Mouse (Mus musculus): Measurements from ENCODE around the gene Fat4.

Gene Fat4

GRCm38 (mm10) chr3:38938136-38938535, 51.4 kb downstream of the Fat4 start:
- H3K4me3 ChIP-seq (replicated peaks; ENCODE audit: low read length): no peak overlapping the region
- no peak for TF ChIP-seq POU5F1 (IDR thresholded peaks at IDR 0.05; ENCODE audit: borderline replicate concordance, low read length)
- TF ChIP-seq NANOG (IDR thresholded peaks at IDR 0.05; ENCODE audit: borderline replicate concordance, low read length): no peak
- no peak for TF ChIP-seq CTCF (conservative IDR thresholded peaks at IDR 0.05; ENCODE audit: low read length)

DNA sequence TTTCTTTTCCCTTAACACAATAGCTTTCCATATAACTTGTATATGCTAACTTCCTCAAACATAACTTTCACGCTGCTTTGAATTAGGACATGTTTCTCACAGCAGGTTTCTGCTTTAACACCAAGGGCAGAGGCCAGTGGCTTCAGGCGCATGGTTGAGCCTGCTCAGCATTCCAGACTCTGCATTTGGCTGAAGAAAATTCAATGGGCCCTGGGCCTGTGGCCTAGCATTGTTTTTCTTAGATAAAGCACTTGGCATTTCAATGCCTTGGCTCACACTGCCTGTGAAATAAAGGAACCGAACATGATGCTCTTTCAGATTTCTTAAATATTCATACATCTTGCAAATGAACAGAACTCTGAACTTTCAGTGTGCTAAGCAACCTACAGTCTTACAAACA, 52.8 kb downstream of the Fat4 start:
- TF ChIP-seq CTCF (conservative IDR thresholded peaks at IDR 0.05; ENCODE audit: low read length): no peak
- TF ChIP-seq POU5F1 (IDR thresholded peaks at IDR 0.05; ENCODE audit: borderline replicate concordance, low read length): no peak
- no peak for TF ChIP-seq NANOG (IDR thresholded peaks at IDR 0.05; ENCODE audit: borderline replicate concordance, low read length)
- no peaks in the 10 kb centered on the region for H3K36me3 ChIP-seq (ENCODE audit: insufficient read depth, low read length)
- H3K4me3 ChIP-seq (replicated peaks; ENCODE audit: low read length): no peak overlapping the region
- no peaks in the 10 kb centered on the region for H3K27me3 ChIP-seq (ENCODE audit: insufficient read depth, low read length)
- no peaks in the 10 kb centered on the region for H3K9me3 ChIP-seq (ENCODE audit: low read length)
- no peaks in the 10 kb centered on the region for H3K4me1 ChIP-seq (replicated peaks; ENCODE audit: low read depth, low read length)

More at GRCm38 (mm10) chr3:38938136-38938535, 51.4 kb downstream of the Fat4 start:
- H3K4me1 ChIP-seq (replicated peaks; ENCODE audit: low read depth, low read length): no peaks in the 10 kb centered on the region
- H3K27me3 ChIP-seq (ENCODE audit: insufficient read depth, low read length): no peaks in the 10 kb centered on the region
- no peaks in the 10 kb centered on the region for H3K36me3 ChIP-seq (ENCODE audit: insufficient read depth, low read length)
- no peaks in the 10 kb centered on the region for H3K9me3 ChIP-seq (ENCODE audit: low read length)

DNA sequence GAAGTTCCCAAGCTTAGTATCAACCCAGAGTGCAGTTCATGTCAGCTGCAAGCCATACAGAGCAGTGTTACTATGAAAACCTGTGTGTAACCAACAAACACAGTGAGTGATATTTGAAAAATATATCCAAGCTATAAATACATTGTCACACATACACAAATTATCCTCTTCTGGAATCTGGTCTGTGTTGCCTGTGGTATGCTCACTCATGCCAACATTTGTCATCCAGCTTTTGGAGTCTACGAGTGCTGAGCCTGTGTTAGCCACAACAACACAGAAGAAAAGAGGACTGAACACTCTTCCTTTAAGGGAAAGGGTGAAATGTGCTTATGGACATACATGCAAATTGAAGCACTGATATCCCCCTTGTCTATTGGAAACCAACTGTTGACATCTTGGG, 53.6 kb downstream of the Fat4 start:
- no peaks in the 10 kb centered on the region for H3K36me3 ChIP-seq (ENCODE audit: insufficient read depth, low read length)
- no peak for TF ChIP-seq POU5F1 (IDR thresholded peaks at IDR 0.05; ENCODE audit: borderline replicate concordance, low read length)
- TF ChIP-seq CTCF (conservative IDR thresholded peaks at IDR 0.05; ENCODE audit: low read length): no peak
- TF ChIP-seq NANOG (IDR thresholded peaks at IDR 0.05; ENCODE audit: borderline replicate concordance, low read length): no peak
- H3K27me3 ChIP-seq (ENCODE audit: insufficient read depth, low read length): no peaks in the 10 kb centered on the region
- no peak overlapping the region for H3K4me3 ChIP-seq (replicated peaks; ENCODE audit: low read length)
- H3K9me3 ChIP-seq (ENCODE audit: low read length): no peaks in the 10 kb centered on the region
- no peaks in the 10 kb centered on the region for H3K4me1 ChIP-seq (replicated peaks; ENCODE audit: low read depth, low read length)

DNA sequence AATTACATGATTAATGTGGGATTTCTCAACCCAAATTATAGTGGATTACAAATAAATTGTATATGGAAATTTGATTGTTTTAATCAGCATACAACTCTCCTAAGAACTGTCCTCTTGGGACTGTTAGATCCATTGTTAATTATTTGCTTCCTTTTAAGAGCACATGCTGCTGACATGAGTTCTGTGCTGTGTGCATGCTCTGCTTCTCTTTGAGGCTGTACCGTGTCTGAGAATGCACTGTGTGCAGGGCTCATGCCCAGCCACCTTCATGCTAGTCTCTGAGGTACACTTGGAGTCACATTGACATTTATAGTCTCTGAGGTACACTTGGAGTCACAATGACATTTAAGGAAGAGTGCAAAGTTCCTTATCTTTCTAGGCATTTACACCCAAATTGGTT, 58.4 kb downstream of the Fat4 start:
- Histone ChIP-seq H3K4me1 (replicated peaks; ENCODE audit: low read depth, low read length) (no peaks in the 10 kb centered on the region), H3K36me3 (ENCODE audit: insufficient read depth, low read length) (no peaks in the 10 kb centered on the region), H3K4me3 (replicated peaks; ENCODE audit: low read length) (no peak overlapping the region), H3K27me3 (ENCODE audit: insufficient read depth, low read length) (no peaks in the 10 kb centered on the region), H3K9me3 (ENCODE audit: low read length) (no peaks in the 10 kb centered on the region)
- TF ChIP-seq POU5F1 (IDR thresholded peaks at IDR 0.05; ENCODE audit: borderline replicate concordance, low read length): no peak
- TF ChIP-seq CTCF (conservative IDR thresholded peaks at IDR 0.05; ENCODE audit: low read length): no peak
- no peak for TF ChIP-seq NANOG (IDR thresholded peaks at IDR 0.05; ENCODE audit: borderline replicate concordance, low read length)

DNA sequence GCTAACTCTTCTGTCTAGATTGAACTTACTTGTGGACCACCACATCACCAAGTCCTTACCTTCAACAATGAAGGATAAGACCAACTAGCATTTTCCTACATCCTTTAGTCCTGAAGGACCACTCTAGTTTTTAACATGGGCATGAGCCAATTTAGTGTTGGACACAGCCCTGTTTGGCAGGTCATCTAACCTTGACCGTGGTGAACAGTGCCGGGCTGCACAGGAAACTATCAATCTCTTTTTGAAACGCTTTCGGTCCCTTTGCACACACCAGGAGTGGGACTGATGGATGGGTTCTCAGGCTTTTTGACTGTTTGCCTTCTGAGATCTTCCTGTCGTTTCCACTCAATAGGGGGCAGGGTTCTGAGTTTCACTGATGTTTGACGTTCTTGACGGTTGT, 61.0 kb downstream of the Fat4 start:
- Histone ChIP-seq H3K4me3 (replicated peaks; ENCODE audit: low read length) (no peak overlapping the region), H3K9me3 (ENCODE audit: low read length) (no peaks in the 10 kb centered on the region), H3K36me3 (ENCODE audit: insufficient read depth, low read length) (no peaks in the 10 kb centered on the region), H3K4me1 (replicated peaks; ENCODE audit: low read depth, low read length) (no peaks in the 10 kb centered on the region), H3K27me3 (ENCODE audit: insufficient read depth, low read length) (no peaks in the 10 kb centered on the region)
- no peak for TF ChIP-seq CTCF (conservative IDR thresholded peaks at IDR 0.05; ENCODE audit: low read length)
- no peak for TF ChIP-seq POU5F1 (IDR thresholded peaks at IDR 0.05; ENCODE audit: borderline replicate concordance, low read length)
- no peak for TF ChIP-seq NANOG (IDR thresholded peaks at IDR 0.05; ENCODE audit: borderline replicate concordance, low read length)

- no peaks in the 10 kb centered on the region for H3K36me3 ChIP-seq (ENCODE audit: insufficient read depth, low read length)
- no peaks in the 10 kb centered on the region for H3K27me3 ChIP-seq (ENCODE audit: insufficient read depth, low read length)
- H3K4me1 ChIP-seq (replicated peaks; ENCODE audit: low read depth, low read length): no peaks in the 10 kb centered on the region
- H3K9me3 ChIP-seq (ENCODE audit: low read length): no peaks in the 10 kb centered on the region
- no peak overlapping the region for H3K4me3 ChIP-seq (replicated peaks; ENCODE audit: low read length)
- no peak for TF ChIP-seq POU5F1 (IDR thresholded peaks at IDR 0.05; ENCODE audit: borderline replicate concordance, low read length)
- TF ChIP-seq CTCF (conservative IDR thresholded peaks at IDR 0.05; ENCODE audit: low read length): no peak
- TF ChIP-seq NANOG (IDR thresholded peaks at IDR 0.05; ENCODE audit: borderline replicate concordance, low read length): no peak
Measured at GRCm38 (mm10) chr3:38952602-38953001, 65.9 kb downstream of the Fat4 start.

DNA sequence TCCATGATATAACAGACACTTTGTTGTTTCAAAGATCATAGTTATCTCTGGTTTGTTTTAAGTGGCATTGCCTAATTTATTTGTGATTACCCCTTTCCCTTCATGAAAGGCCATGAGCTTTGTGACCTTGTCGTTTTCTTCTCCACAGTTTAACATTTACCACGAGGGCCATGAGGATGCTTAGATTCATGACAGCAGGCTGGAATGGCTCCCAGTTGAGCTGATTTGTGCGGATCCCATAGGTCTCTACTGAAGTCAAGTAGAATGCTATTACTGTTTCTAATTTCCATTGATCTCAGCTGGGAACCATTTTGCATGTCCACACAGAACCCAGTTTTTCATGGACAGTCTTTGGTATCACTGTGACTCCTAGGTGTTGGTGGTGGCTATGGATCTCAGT, 67.5 kb downstream of the Fat4 start:
- H3K4me3 ChIP-seq (replicated peaks; ENCODE audit: low read length): no peak overlapping the region
- no peaks in the 10 kb centered on the region for H3K9me3 ChIP-seq (ENCODE audit: low read length)
- no peaks in the 10 kb centered on the region for H3K4me1 ChIP-seq (replicated peaks; ENCODE audit: low read depth, low read length)
- H3K36me3 ChIP-seq (ENCODE audit: insufficient read depth, low read length): no peaks in the 10 kb centered on the region
- TF ChIP-seq NANOG (IDR thresholded peaks at IDR 0.05; ENCODE audit: borderline replicate concordance, low read length) (no peak), POU5F1 (IDR thresholded peaks at IDR 0.05; ENCODE audit: borderline replicate concordance, low read length) (no peak), CTCF (conservative IDR thresholded peaks at IDR 0.05; ENCODE audit: low read length) (no peak)
- no peaks in the 10 kb centered on the region for H3K27me3 ChIP-seq (ENCODE audit: insufficient read depth, low read length)

DNA sequence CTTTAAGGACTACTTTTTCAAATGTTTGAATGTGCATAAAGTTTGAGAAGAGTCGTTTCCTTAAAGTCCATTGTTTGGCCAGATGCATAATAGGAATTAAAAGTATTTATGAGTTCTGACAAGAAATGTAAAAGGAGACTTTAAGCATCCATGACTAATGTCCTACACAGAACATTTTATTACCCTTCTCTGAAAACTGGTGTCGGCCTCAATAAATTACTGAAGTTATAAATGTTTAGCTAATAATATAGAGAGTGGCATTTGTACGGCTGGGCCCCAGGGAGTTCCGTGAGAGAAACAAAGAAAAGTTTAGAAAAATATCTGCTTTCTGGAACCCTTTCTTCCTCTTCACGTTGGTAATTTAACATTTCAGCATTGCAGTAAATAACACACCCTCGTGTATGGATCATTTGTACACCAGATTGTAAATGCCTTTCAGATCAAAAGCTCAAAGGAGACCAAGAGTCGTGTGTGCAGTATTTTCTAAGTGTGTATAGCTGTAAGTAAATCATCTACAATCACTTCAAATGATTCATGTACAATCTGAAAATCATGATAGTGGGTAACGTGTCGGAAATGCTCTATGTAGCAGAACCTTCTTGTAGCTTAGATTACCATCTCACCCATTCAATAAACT, 69.4 kb downstream of the Fat4 start:
- Histone ChIP-seq H3K36me3 (ENCODE audit: insufficient read depth, low read length) (no peaks in the 10 kb centered on the region), H3K9me3 (ENCODE audit: low read length) (no peaks in the 10 kb centered on the region), H3K4me1 (replicated peaks; ENCODE audit: low read depth, low read length) (no peaks in the 10 kb centered on the region), H3K4me3 (replicated peaks; ENCODE audit: low read length) (no peak overlapping the region), H3K27me3 (ENCODE audit: insufficient read depth, low read length) (no peaks in the 10 kb centered on the region)
- TF ChIP-seq POU5F1 (IDR thresholded peaks at IDR 0.05; ENCODE audit: borderline replicate concordance, low read length): no peak
- TF ChIP-seq NANOG (IDR thresholded peaks at IDR 0.05; ENCODE audit: borderline replicate concordance, low read length): no peak
- TF ChIP-seq CTCF (conservative IDR thresholded peaks at IDR 0.05; ENCODE audit: low read length): no peak

GRCm38 (mm10) chr3:38957186-38957585, 70.4 kb downstream of the Fat4 start:
- Histone ChIP-seq H3K4me1 (replicated peaks; ENCODE audit: low read depth, low read length) (no peaks in the 10 kb centered on the region), H3K36me3 (ENCODE audit: insufficient read depth, low read length) (no peaks in the 10 kb centered on the region), H3K9me3 (ENCODE audit: low read length) (no peaks in the 10 kb centered on the region), H3K4me3 (replicated peaks; ENCODE audit: low read length) (no peak overlapping the region), H3K27me3 (ENCODE audit: insufficient read depth, low read length) (no peaks in the 10 kb centered on the region)
- TF ChIP-seq POU5F1 (IDR thresholded peaks at IDR 0.05; ENCODE audit: borderline replicate concordance, low read length): no peak
- TF ChIP-seq NANOG (IDR thresholded peaks at IDR 0.05; ENCODE audit: borderline replicate concordance, low read length): no peak
- TF ChIP-seq CTCF (conservative IDR thresholded peaks at IDR 0.05; ENCODE audit: low read length): no peak

Measured in E14TG2a.4 (cell line).